Mouse (Mus musculus) kidney, adult 11 months (tissue): Measurements from ENCODE around the gene Gm21987.
"Not testable (repeated sequence)": the region's sequence is repeated elsewhere in the genome, so short reads cannot be mapped to it uniquely, and the experiment has no call there.

Experiments
- DNase-seq: peaks from one replicate; pipeline ENCODE4 v3.0.0; 2022

The Gm21987 gene

GRCm38 (mm10) chr16:38346529-38347325 lies at the start of gene Gm21987, which contains the start of gene Cox17:
Gene Gm21987, plus strand, starts transcription at chr16:38347040.
Gene Cox17, plus strand, starts transcription at chr16:38346991.
- DNase-seq, result peak; percentile 96

GRCm38 (mm10) chr16:38298410-38298809 lies 48.4 kb upstream of the Gm21987 start:
- no peak for DNase-seq

GRCm38 (mm10) chr16:38302367-38302766 lies 44.5 kb upstream of the Gm21987 start:
- DNase-seq, result no peak

- peak; percentile 72 for DNase-seq
Measured at GRCm38 (mm10) chr16:38304460-38305194, 42.2 kb upstream of the Gm21987 start.

GRCm38 (mm10) chr16:38306571-38307220 lies 40.1 kb upstream of the Gm21987 start:
- no peak for DNase-seq

GRCm38 (mm10) chr16:38307221-38307605 lies 39.6 kb upstream of the Gm21987 start:
- no peak for DNase-seq

GRCm38 (mm10) chr16:38307651-38308050 lies 39.2 kb upstream of the Gm21987 start:
- DNase-seq, result no peak

GRCm38 (mm10) chr16:38308195-38308594 lies 38.6 kb upstream of the Gm21987 start:
- DNase-seq, result no peak

- DNase-seq, result no peak
Measured at GRCm38 (mm10) chr16:38318492-38318891, 28.3 kb upstream of the Gm21987 start.

GRCm38 (mm10) chr16:38319087-38319486 lies 27.8 kb upstream of the Gm21987 start:
- no peak for DNase-seq

- no peak for DNase-seq
Measured at GRCm38 (mm10) chr16:38321452-38321935, 25.3 kb upstream of the Gm21987 start.

- no peak for DNase-seq
Measured at GRCm38 (mm10) chr16:38324311-38324710, 22.5 kb upstream of the Gm21987 start.

GRCm38 (mm10) chr16:38326778-38327397 lies 20.0 kb upstream of the Gm21987 start:
- no peak for DNase-seq

GRCm38 (mm10) chr16:38329340-38329739 lies 17.5 kb upstream of the Gm21987 start:
- DNase-seq, result no peak

GRCm38 (mm10) chr16:38334431-38334830 lies 12.4 kb upstream of the Gm21987 start:
- peak; percentile 76 for DNase-seq

GRCm38 (mm10) chr16:38338077-38338476 lies 8.8 kb upstream of the Gm21987 start:
- not testable (repeated sequence) for DNase-seq

- DNase-seq, result peak; percentile 67
Measured at GRCm38 (mm10) chr16:38341396-38342324, 5.2 kb upstream of the Gm21987 start, which contains the start of gene Maats1. Gene Maats1, minus strand, starts transcription at chr16:38342143.

GRCm38 (mm10) chr16:38344941-38345725 lies 1.7 kb upstream of the Gm21987 start:
- DNase-seq, result no peak

- DNase-seq, result no peak
Measured at GRCm38 (mm10) chr16:38347588-38347987, 748 bp downstream of the Gm21987 start.

GRCm38 (mm10) chr16:38348217-38348761 lies 1.4 kb downstream of the Gm21987 start:
- no peak for DNase-seq
